Mouse (Mus musculus) heart, postnatal 0 days (tissue): ENCODE results near the gene Saal1. TPM values are rescaled to one million over a fixed set of nuclear protein-coding genes. Genes with fewer than 3 reads are reported as not detected.
"Not testable (repeated sequence)": the region's sequence is repeated elsewhere in the genome, so short reads cannot be mapped to it uniquely, and the experiment has no call there.

Experiments used
- ATAC-seq: fragments of 200-750 bp; cut with Nextera tagmentation; 2 replicates; pipeline ENCODE4 v1.8.0; 2017; ENCODE audit warnings: low read depth, moderate number of reproducible peaks, moderate library complexity; ENCODE audit not compliant: insufficient read depth
- DNase-seq: peaks from one replicate; pipeline ENCODE4 v3.0.0-alpha.2; 2016; ENCODE audit warnings: low spot score
- H3K27ac ChIP-seq: fragments of 300-500 bp; sonication (generic); 2 replicates; pipeline ENCODE4 v1.5.1; 2014; ENCODE audit warnings: low read depth, mild to moderate bottlenecking
- H3K27me3 ChIP-seq: fragments of 300-500 bp; sonication (generic); 2 replicates; pipeline ENCODE4 v1.6.1; 2014; ENCODE audit warnings: low read length, mixed read lengths; ENCODE audit not compliant: control insufficient read depth, insufficient read depth
- H3K36me3 ChIP-seq: fragments of 300-500 bp; sonication (generic); replicated peaks from 2 replicates; pipeline ENCODE4 v1.6.1; 2014; ENCODE audit warnings: low read length, mixed read lengths; ENCODE audit not compliant: control insufficient read depth, insufficient read depth
- H3K4me1 ChIP-seq: fragments of 300-500 bp; sonication (generic); 2 replicates; pipeline ENCODE4 v1.6.1; 2014; ENCODE audit warnings: antibody characterized with exemption; ENCODE audit not compliant: control insufficient read depth, insufficient read depth
- H3K4me2 ChIP-seq: fragments of 300-500 bp; sonication (generic); 2 replicates; pipeline ENCODE4 v1.6.1; 2014; ENCODE audit warnings: low read depth, mild to moderate bottlenecking, low read length, moderate library complexity
- H3K4me3 ChIP-seq: fragments of 300-500 bp; sonication (generic); 2 replicates; pipeline ENCODE4 v1.5.1; 2014; ENCODE audit warnings: low read depth, low read length
- H3K9ac ChIP-seq: fragments of 300-500 bp; sonication (generic); replicated peaks from 2 replicates; pipeline ENCODE4 v1.6.1; 2014; ENCODE audit warnings: low read depth, low read length, mixed read lengths
- H3K9me3 ChIP-seq: fragments of 300-500 bp; sonication (generic); replicated peaks from 2 replicates; pipeline ENCODE4 v1.6.1; 2016; ENCODE audit warnings: low read length; ENCODE audit not compliant: control insufficient read depth
- CTCF ChIP-seq: IDR thresholded peaks from 2 replicates; pipeline ENCODE4 v1.5.1; 2016; ENCODE audit warnings: antibody characterized with exemption, control low read depth, low read depth
- EP300 ChIP-seq: IDR thresholded peaks from 2 replicates; pipeline ENCODE4 v1.6.1; 2016; ENCODE audit warnings: antibody characterized with exemption, low read depth
- WGBS: fragments of 180-500 bp; shearing (Covaris S2); extraction: QIAGEN DNeasy Blood & Tissue Kit; methylation state at CpG from one replicate; pipeline ENCODE4 v1.1.7; 2014; 5-methylcytosine and 5-hydroxymethylcytosine counted together
- polyA plus RNA-seq: library from polyadenylated mRNA; unstranded; fragments of >200 nt; fragmentation: Nextera tagmentation; extraction: Ambion mirVana; gene quantifications from 2 replicates; pipeline ENCODE4 v1.2.1, GENCODE M21; 2015
- total RNA-seq: library from RNA; depleted of rRNA; stranded (reverse); fragments of >200 nt; gene quantifications from 2 replicates; pipeline ENCODE4 v1.2.3, GENCODE M21; 2014; ENCODE audit warnings: low replicate concordance; rRNA removed

Saal1 gene
- 4.2 and 7.5 TPM in 2 replicates for total RNA-seq
- polyA plus RNA-seq: 7.0 and 7.5 TPM in 2 replicates

- no peaks in the 10 kb centered on the region for H3K9me3 ChIP-seq
- ATAC-seq (peak; percentile 98), DNase-seq (peak; percentile 75)
- H3K27ac ChIP-seq: no peak within 1 kb of the TSS
- WGBS: under 1% methylated on average over 38 of the region's 38 CpGs
- 0 out of 2 replicates have a peak, but pooled peaks cover 4% of the 10 kb centered on the region for H3K27me3 ChIP-seq
- peaks cover 9% of the 10 kb centered on the region; the same call in 1 of the 2 replicates for H3K4me1 ChIP-seq
- TF ChIP-seq EP300 (no peak), CTCF (peak; percentile 93)
- H3K4me2 ChIP-seq: peak within 1 kb of the TSS; percentile 69
- peak within 1 kb of the TSS; percentile 67 for H3K9ac ChIP-seq
- peaks cover 21% of the 10 kb centered on the region for H3K36me3 ChIP-seq
- peak within 1 kb of the TSS; percentile 84 for H3K4me3 ChIP-seq
These were observed at the start of gene Saal1 for GRCm38 (mm10) chr7:46710390-46710844. Gene Saal1 (minus strand): TSS chr7:46710680.

GRCm38 (mm10) chr7:46751490-46751889 lies 41.0 kb upstream of the Saal1 start, which contains the start of gene Saa2:
Gene Saa2 (plus strand): TSS chr7:46751790.
- no peak within 1 kb of the TSS for H3K4me2 ChIP-seq
- H3K9ac ChIP-seq: no peak within 1 kb of the TSS
- H3K9me3 ChIP-seq: no peaks in the 10 kb centered on the region
- no peaks in the 10 kb centered on the region for H3K4me1 ChIP-seq
- DNase-seq (no peak), ATAC-seq (no peak)
- H3K27ac ChIP-seq: no peak within 1 kb of the TSS
- H3K4me3 ChIP-seq: no peak within 1 kb of the TSS
- no peak for TF ChIP-seq CTCF
- TF ChIP-seq EP300: no peak
- H3K27me3 ChIP-seq: no peaks in the 10 kb centered on the region
- 63% methylated on average over 3 of the region's 3 CpGs for WGBS
- no peaks in the 10 kb centered on the region for H3K36me3 ChIP-seq

GRCm38 (mm10) chr7:46748459-46748858 lies 38.0 kb upstream of the Saal1 start:
- H3K36me3 ChIP-seq: no peaks in the 10 kb centered on the region
- ATAC-seq (no peak), DNase-seq (peak; percentile 12)
- H3K4me1 ChIP-seq: no peaks in the 10 kb centered on the region
- H3K9me3 ChIP-seq: no peaks in the 10 kb centered on the region
- no peaks in the 10 kb centered on the region for H3K27me3 ChIP-seq
- TF ChIP-seq EP300: no peak
- no peak for TF ChIP-seq CTCF
- WGBS: 53% methylated on average over 3 of the region's 3 CpGs
- H3K4me3 ChIP-seq: no peak overlapping the region
- no peak overlapping the region for H3K27ac ChIP-seq
- no peak overlapping the region for H3K9ac ChIP-seq
- no peak overlapping the region for H3K4me2 ChIP-seq

- DNase-seq (no peak), ATAC-seq (no peak)
- 78% methylated on average over 7 of the region's 7 CpGs for WGBS
- TF ChIP-seq EP300 (no peak), CTCF (no peak)
- H3K36me3 ChIP-seq: no peaks in the 10 kb centered on the region
- no peaks in the 10 kb centered on the region for H3K9me3 ChIP-seq
- no peaks in the 10 kb centered on the region for H3K4me1 ChIP-seq
- H3K9ac ChIP-seq: no peak overlapping the region
- H3K4me3 ChIP-seq: no peak overlapping the region
- H3K4me2 ChIP-seq: no peak overlapping the region
- H3K27me3 ChIP-seq: no peaks in the 10 kb centered on the region
- no peak overlapping the region for H3K27ac ChIP-seq
These were observed 35.9 kb upstream of the Saal1 start for GRCm38 (mm10) chr7:46746381-46746780.

- TF ChIP-seq EP300 (no peak), CTCF (no peak)
- DNase-seq: no peak
These were observed 35.3 kb upstream of the Saal1 start for GRCm38 (mm10) chr7:46745816-46746215.

GRCm38 (mm10) chr7:46742880-46743279 lies 32.4 kb upstream of the Saal1 start, which contains the start of gene Saa1:
Gene Saa1 (minus strand): TSS chr7:46742980.
- ATAC-seq, H3K27me3 ChIP-seq, H3K9ac ChIP-seq, H3K4me3 ChIP-seq, H3K4me1 ChIP-seq, DNase-seq, H3K4me2 ChIP-seq, H3K9me3 ChIP-seq, H3K27ac ChIP-seq, H3K36me3 ChIP-seq: not testable (repeated sequence)
- WGBS: 61% methylated on average over 3 of the region's 3 CpGs

More at GRCm38 (mm10) chr7:46745816-46746215, 35.3 kb upstream of the Saal1 start:
- ATAC-seq: no peak
- Histone ChIP-seq H3K36me3 (no peaks in the 10 kb centered on the region), H3K27ac (no peak overlapping the region), H3K27me3 (no peaks in the 10 kb centered on the region), H3K9me3 (no peaks in the 10 kb centered on the region), H3K4me3 (no peak overlapping the region), H3K4me1 (no peaks in the 10 kb centered on the region), H3K4me2 (no peak overlapping the region), H3K9ac (no peak overlapping the region)
- WGBS: 67% methylated on average over 3 of the region's 3 CpGs

GRCm38 (mm10) chr7:46740041-46740440 lies 29.6 kb upstream of the Saal1 start:
- not testable (repeated sequence) for H3K9ac ChIP-seq, H3K36me3 ChIP-seq, H3K9me3 ChIP-seq, H3K27ac ChIP-seq, ATAC-seq, H3K27me3 ChIP-seq, H3K4me1 ChIP-seq, H3K4me3 ChIP-seq, H3K4me2 ChIP-seq, DNase-seq
- 61% methylated on average over 5 of the region's 5 CpGs for WGBS
